Mouse (Mus musculus) kidney, embryonic 15.5 days (tissue): ENCODE results near the gene Hinfp. TPM values are rescaled to one million over a fixed set of nuclear protein-coding genes. Genes with fewer than 3 reads are reported as not detected.
"Not testable (repeated sequence)": the region's sequence is repeated elsewhere in the genome, so short reads cannot be mapped to it uniquely, and the experiment has no call there.

ENCODE experiments used
- ATAC-seq: fragments of 200-750 bp; cut with Nextera tagmentation; replicated peaks from 2 replicates; pipeline ENCODE4 v1.8.0; 2017; ENCODE audit warnings: moderate TSS enrichment; ENCODE audit not compliant: low FRiP score
- H3K27ac ChIP-seq: fragments of 300-500 bp; sonication (generic); 2 replicates; pipeline ENCODE4 v1.5.1; 2015; ENCODE audit warnings: mild to moderate bottlenecking, inconsistent platforms
- H3K27me3 ChIP-seq: fragments of 300-500 bp; sonication (generic); 2 replicates; pipeline ENCODE4 v1.6.1; 2015; ENCODE audit warnings: inconsistent platforms
- H3K36me3 ChIP-seq: fragments of 300-500 bp; sonication (generic); 2 replicates; pipeline ENCODE4 v1.6.1; 2015; ENCODE audit warnings: inconsistent platforms
- H3K4me1 ChIP-seq: fragments of 300-500 bp; sonication (generic); 2 replicates; pipeline ENCODE4 v1.6.1; 2015; ENCODE audit warnings: inconsistent platforms
- H3K4me2 ChIP-seq: fragments of 300-500 bp; sonication (generic); 2 replicates; pipeline ENCODE4 v1.6.1; 2015; ENCODE audit warnings: moderate library complexity, mild to moderate bottlenecking, inconsistent platforms
- H3K4me3 ChIP-seq: fragments of 300-500 bp; sonication (generic); replicated peaks from 2 replicates; pipeline ENCODE4 v1.5.1; 2015; ENCODE audit warnings: mild to moderate bottlenecking, inconsistent platforms
- H3K9ac ChIP-seq: fragments of 300-500 bp; sonication (generic); 2 replicates; pipeline ENCODE4 v1.6.1; 2015; ENCODE audit warnings: mild to moderate bottlenecking, inconsistent platforms
- H3K9me3 ChIP-seq: fragments of 300-500 bp; sonication (generic); replicated peaks from 2 replicates; pipeline ENCODE4 v1.6.1; 2016; ENCODE audit warnings: inconsistent platforms
- whole genome bisulfite sequencing: fragments of 180-500 bp; shearing (Covaris S2); methylation state at CpG from one replicate; pipeline ENCODE4 v1.1.7; 2015; ENCODE audit warnings: mixed read lengths; 5-methylcytosine and 5-hydroxymethylcytosine counted together
- polyA plus RNA-seq: library from polyadenylated mRNA; unstranded; fragments of >200 nt; fragmentation: Nextera tagmentation; extraction: Ambion mirVana; gene quantifications from 2 replicates; pipeline ENCODE4 v1.2.1, GENCODE M21; 2015

Hinfp gene
- polyA plus RNA-seq, 1 experiment from 2014 or later: 27.9 TPM

GRCm38 (mm10) chr9:44342173-44342572 lies 36.7 kb upstream of the Hinfp start:
- H3K9ac ChIP-seq: no peak overlapping the region
- no peaks in the 10 kb centered on the region for H3K27me3 ChIP-seq
- 59% methylated on average over 3 of the region's 3 CpGs for WGBS
- no peak overlapping the region; the same call in 1 of the 2 replicates for H3K27ac ChIP-seq
- no peak overlapping the region; the same call in 1 of the 2 replicates for H3K4me2 ChIP-seq
- peak overlapping the region; percentile 95 for H3K4me3 ChIP-seq
- ATAC-seq: 0 out of 2 replicates have a peak, but pooled peaks have one; percentile 13
- peaks cover 49% of the 10 kb centered on the region for H3K36me3 ChIP-seq
- H3K9me3 ChIP-seq: no peaks in the 10 kb centered on the region
- H3K4me1 ChIP-seq: peaks cover 26% of the 10 kb centered on the region

- WGBS: 91% methylated on average over 5 of the region's 5 CpGs
- no peaks in the 10 kb centered on the region for H3K27me3 ChIP-seq
- H3K36me3 ChIP-seq: peaks cover 49% of the 10 kb centered on the region
- 0 out of 2 replicates have a peak overlapping the region, but pooled peaks have one; percentile 15 for H3K27ac ChIP-seq
- H3K4me3 ChIP-seq: 0 out of 2 replicates have a peak overlapping the region, but pooled peaks have one; percentile 6
- no peaks in the 10 kb centered on the region for H3K9me3 ChIP-seq
- no peak overlapping the region for H3K9ac ChIP-seq
- H3K4me2 ChIP-seq: no peak overlapping the region
- no peak for ATAC-seq
- peaks cover 33% of the 10 kb centered on the region for H3K4me1 ChIP-seq
Measured at GRCm38 (mm10) chr9:44341487-44341886, 36.0 kb upstream of the Hinfp start.

- peaks cover 52% of the 10 kb centered on the region for H3K36me3 ChIP-seq
- 0 out of 2 replicates have a peak overlapping the region, but pooled peaks have one; percentile 0 for H3K4me2 ChIP-seq
- peaks cover 37% of the 10 kb centered on the region for H3K4me1 ChIP-seq
- no peak for ATAC-seq
- H3K27me3 ChIP-seq: no peaks in the 10 kb centered on the region
- 0 out of 2 replicates have a peak overlapping the region, but pooled peaks have one; percentile 27 for H3K27ac ChIP-seq
- WGBS: 86% methylated on average over 5 of the region's 5 CpGs
- H3K4me3 ChIP-seq: no peak overlapping the region
- no peak overlapping the region for H3K9ac ChIP-seq
- no peaks in the 10 kb centered on the region for H3K9me3 ChIP-seq
Measured at GRCm38 (mm10) chr9:44338574-44338973, 33.1 kb upstream of the Hinfp start.

GRCm38 (mm10) chr9:44337436-44338169 lies 32.1 kb upstream of the Hinfp start:
- 60% methylated on average over 9 of the region's 9 CpGs for WGBS
- ATAC-seq: no peak
- H3K9me3 ChIP-seq: no peaks in the 10 kb centered on the region
- H3K4me2 ChIP-seq: peak overlapping the region; percentile 71
- H3K36me3 ChIP-seq: peaks cover 62% of the 10 kb centered on the region
- peak overlapping the region; percentile 66 for H3K27ac ChIP-seq
- no peaks in the 10 kb centered on the region for H3K27me3 ChIP-seq
- H3K4me1 ChIP-seq: peaks cover 29% of the 10 kb centered on the region
- H3K9ac ChIP-seq: peak overlapping the region; percentile 93; the same call in 1 of the 2 replicates
- H3K4me3 ChIP-seq: peak overlapping the region; percentile 94

- H3K27ac ChIP-seq: peak overlapping the region; percentile 66
- peaks cover 23% of the 10 kb centered on the region for H3K4me1 ChIP-seq
- H3K27me3 ChIP-seq: no peaks in the 10 kb centered on the region
- peak overlapping the region; percentile 93 for H3K9ac ChIP-seq
- 72% methylated on average over 3 of the region's 3 CpGs for WGBS
- H3K4me2 ChIP-seq: peak overlapping the region; percentile 71
- ATAC-seq: no peak
- peak overlapping the region; percentile 94 for H3K4me3 ChIP-seq
- peaks cover 67% of the 10 kb centered on the region for H3K36me3 ChIP-seq
- no peaks in the 10 kb centered on the region for H3K9me3 ChIP-seq
Measured at GRCm38 (mm10) chr9:44336964-44337363, 31.5 kb upstream of the Hinfp start.

- peaks cover 69% of the 10 kb centered on the region for H3K36me3 ChIP-seq
- peak overlapping the region; percentile 93 for H3K9ac ChIP-seq
- peak overlapping the region; percentile 71 for H3K4me2 ChIP-seq
- H3K27ac ChIP-seq: peak overlapping the region; percentile 66; the same call in 1 of the 2 replicates
- peaks cover 22% of the 10 kb centered on the region for H3K4me1 ChIP-seq
- not testable (repeated sequence) for ATAC-seq, H3K9me3 ChIP-seq, H3K27me3 ChIP-seq
- H3K4me3 ChIP-seq: peak overlapping the region; percentile 94
- 34% methylated on average over 4 of the region's 4 CpGs for WGBS
Measured at GRCm38 (mm10) chr9:44336513-44336912, 31.0 kb upstream of the Hinfp start.

GRCm38 (mm10) chr9:44336093-44336406 lies 30.6 kb upstream of the Hinfp start:
- Histone ChIP-seq H3K27me3 (no peaks in the 10 kb centered on the region), H3K9ac (peak overlapping the region; percentile 93), H3K4me2 (peak overlapping the region; percentile 71), H3K9me3 (no peaks in the 10 kb centered on the region), H3K4me1 (peaks cover 22% of the 10 kb centered on the region), H3K36me3 (peaks cover 71% of the 10 kb centered on the region), H3K4me3 (peak overlapping the region; percentile 94), H3K27ac (peak overlapping the region; percentile 98)
- under 1% methylated on average over 5 of the region's 5 CpGs for WGBS
- ATAC-seq: no peak

- no peaks in the 10 kb centered on the region for H3K9me3 ChIP-seq
- WGBS: under 1% methylated on average over 50 of the region's 50 CpGs
- peak overlapping the region; percentile 71 for H3K4me2 ChIP-seq
- peaks cover 71% of the 10 kb centered on the region for H3K36me3 ChIP-seq
- ATAC-seq: peak; percentile 19
- H3K27ac ChIP-seq: peak overlapping the region; percentile 98
- H3K9ac ChIP-seq: peak overlapping the region; percentile 93
- H3K27me3 ChIP-seq: no peaks in the 10 kb centered on the region
- peaks cover 22% of the 10 kb centered on the region for H3K4me1 ChIP-seq
- peak overlapping the region; percentile 94 for H3K4me3 ChIP-seq
Measured at GRCm38 (mm10) chr9:44335331-44336092, 30.0 kb upstream of the Hinfp start.

GRCm38 (mm10) chr9:44334396-44335330 lies 29.2 kb upstream of the Hinfp start, which contains the start of gene H2afx:
H2afx (plus strand) TSS chr9:44334694.
- no peaks in the 10 kb centered on the region for H3K27me3 ChIP-seq
- H3K9me3 ChIP-seq: no peaks in the 10 kb centered on the region
- ATAC-seq: peak; percentile 97
- peak within 1 kb of the TSS; percentile 98 for H3K27ac ChIP-seq
- H3K4me1 ChIP-seq: peaks cover 22% of the 10 kb centered on the region
- peak within 1 kb of the TSS; percentile 71 for H3K4me2 ChIP-seq
- under 1% methylated on average over 90 of the region's 91 CpGs for WGBS
- H3K9ac ChIP-seq: peak within 1 kb of the TSS; percentile 93
- H3K36me3 ChIP-seq: peaks cover 73% of the 10 kb centered on the region
- H3K4me3 ChIP-seq: peak within 1 kb of the TSS; percentile 94

- Histone ChIP-seq H3K27me3 (no peaks in the 10 kb centered on the region), H3K9me3 (no peaks in the 10 kb centered on the region), H3K4me2 (no peak overlapping the region), H3K27ac (peak overlapping the region; percentile 78), H3K4me3 (peak overlapping the region; percentile 94; the same call in 1 of the 2 replicates), H3K36me3 (peaks cover 72% of the 10 kb centered on the region), H3K9ac (no peak overlapping the region), H3K4me1 (peaks cover 23% of the 10 kb centered on the region)
- ATAC-seq: no peak
- WGBS: 96% methylated on average over 13 of the region's 13 CpGs
Measured at GRCm38 (mm10) chr9:44332918-44333638, 27.6 kb upstream of the Hinfp start.

- no peak for ATAC-seq
- H3K4me2 ChIP-seq: no peak overlapping the region
- H3K9me3 ChIP-seq: no peaks in the 10 kb centered on the region
- H3K27ac ChIP-seq: no peak overlapping the region
- peaks cover 15% of the 10 kb centered on the region for H3K4me1 ChIP-seq
- peaks cover 55% of the 10 kb centered on the region for H3K36me3 ChIP-seq
- no peak overlapping the region for H3K4me3 ChIP-seq
- H3K27me3 ChIP-seq: no peaks in the 10 kb centered on the region
- H3K9ac ChIP-seq: no peak overlapping the region
- WGBS: 88% methylated on average over 6 of the region's 6 CpGs
Measured at GRCm38 (mm10) chr9:44330736-44331135, 25.3 kb upstream of the Hinfp start.
